Mouse (Mus musculus) lung, embryonic 14.5 days (tissue): ENCODE data around the gene Gbf1. TPM values are rescaled to one million over a fixed set of nuclear protein-coding genes. Genes with fewer than 3 reads are reported as not detected.
A peak's percentile ranks its signal among the peaks of the same experiment; 100 is the strongest.
"Not testable (repeated sequence)": the region's sequence is repeated elsewhere in the genome, so short reads cannot be mapped to it uniquely, and the experiment has no call there.

Experiments used
- ATAC-seq: fragments of 200-750 bp; cut with Nextera tagmentation; 2 replicates; pipeline ENCODE4 v1.8.0; 2017; ENCODE audit warnings: mild to moderate bottlenecking, moderate TSS enrichment, moderate library complexity; ENCODE audit not compliant: insufficient read depth
- DNase-seq: peaks from one replicate; pipeline ENCODE4 v3.0.0-alpha.2; 2015
- H3K27ac ChIP-seq: fragments of 300-500 bp; sonication (generic); 2 replicates; pipeline ENCODE4 v1.5.1; 2014; ENCODE audit warnings: low read depth, mild to moderate bottlenecking, moderate library complexity
- H3K27me3 ChIP-seq: fragments of 300-500 bp; sonication (generic); 2 replicates; pipeline ENCODE4 v1.6.1; 2014; ENCODE audit warnings: low read length, control low read depth; ENCODE audit not compliant: insufficient read depth
- H3K36me3 ChIP-seq: fragments of 300-500 bp; sonication (generic); 2 replicates; pipeline ENCODE4 v1.6.1; 2014; ENCODE audit warnings: control low read depth; ENCODE audit not compliant: insufficient read depth
- H3K4me1 ChIP-seq: fragments of 300-500 bp; sonication (generic); 2 replicates; pipeline ENCODE4 v1.6.1; 2014; ENCODE audit warnings: antibody characterized with exemption, control low read depth; ENCODE audit not compliant: insufficient read depth
- H3K4me2 ChIP-seq: fragments of 300-500 bp; sonication (generic); 2 replicates; pipeline ENCODE4 v1.6.1; 2014; ENCODE audit warnings: mild to moderate bottlenecking
- H3K4me3 ChIP-seq: fragments of 300-500 bp; sonication (generic); 2 replicates; pipeline ENCODE4 v1.5.1; 2014; ENCODE audit warnings: low read depth, low read length
- H3K9ac ChIP-seq: fragments of 300-500 bp; sonication (generic); 2 replicates; pipeline ENCODE4 v1.6.1; 2014
- H3K9me3 ChIP-seq: fragments of 300-500 bp; sonication (generic); 2 replicates; pipeline ENCODE4 v1.6.1; 2016; ENCODE audit warnings: low read depth, low read length, control low read depth
- CTCF ChIP-seq: IDR thresholded peaks from 2 replicates; pipeline ENCODE4 v1.5.1; 2016; ENCODE audit warnings: antibody characterized with exemption, low read depth
- WGBS: fragments of 180-500 bp; shearing (Covaris S2); extraction: QIAGEN DNeasy Blood & Tissue Kit; methylation state at CpG from one replicate; pipeline ENCODE4 v1.1.7; 2014; 5-methylcytosine and 5-hydroxymethylcytosine counted together
- polyA plus RNA-seq: library from polyadenylated mRNA; unstranded; fragments of >200 nt; fragmentation: Nextera tagmentation; extraction: Ambion mirVana; gene quantifications from 2 replicates; pipeline ENCODE4 v1.2.1, GENCODE M21; 2014

The Gbf1 gene
- polyA plus RNA-seq, 1 experiment from 2014 or later, result 66.4 TPM

- Histone ChIP-seq H3K4me1 (0 out of 2 replicates have a peak, but pooled peaks cover 8% of the 10 kb centered on the region), H3K4me3 (peak within 1 kb of the TSS; percentile 58), H3K4me2 (peak within 1 kb of the TSS; percentile 99), H3K36me3 (no peaks in the 10 kb centered on the region), H3K9ac (peak within 1 kb of the TSS; percentile 21), H3K9me3 (no peaks in the 10 kb centered on the region), H3K27me3 (peaks cover 71% of the 10 kb centered on the region), H3K27ac (no peak within 1 kb of the TSS)
- DNase-seq (peak; percentile 67), ATAC-seq (no peak)
- TF ChIP-seq CTCF, result no peak
- WGBS, result 2% methylated on average over 47 of the region's 47 CpGs
These were observed 4.6 kb upstream of the Gbf1 start, which contains the start of gene Pitx3 for GRCm38 (mm10) chr19:46147511-46148371. TSS of gene Pitx3 (minus strand) at chr19:46148326.

- H3K4me2 ChIP-seq, result peak overlapping the region; percentile 99
- H3K9ac ChIP-seq, result peak overlapping the region; percentile 21
- H3K4me3 ChIP-seq, result peak overlapping the region; percentile 58
- WGBS, result 0% methylated on average over 23 of the region's 27 CpGs
- DNase-seq (peak; percentile 96), ATAC-seq (peak; percentile 64)
- no peak for TF ChIP-seq CTCF
- H3K9me3 ChIP-seq, result no peaks in the 10 kb centered on the region
- peaks cover 9% of the 10 kb centered on the region; the same call in 1 of the 2 replicates for H3K4me1 ChIP-seq
- H3K27ac ChIP-seq, result no peak overlapping the region
- H3K36me3 ChIP-seq, result no peaks in the 10 kb centered on the region
- peaks cover 68% of the 10 kb centered on the region for H3K27me3 ChIP-seq
These were observed 3.9 kb upstream of the Gbf1 start for GRCm38 (mm10) chr19:46148372-46148760.

GRCm38 (mm10) chr19:46149091-46149490 lies 3.2 kb upstream of the Gbf1 start:
- DNase-seq, result no peak
- Histone ChIP-seq H3K27ac (no peak overlapping the region), H3K9ac (no peak overlapping the region), H3K4me3 (peak overlapping the region; percentile 58), H3K9me3 (no peaks in the 10 kb centered on the region), H3K27me3 (peaks cover 64% of the 10 kb centered on the region), H3K36me3 (no peaks in the 10 kb centered on the region), H3K4me1 (peaks cover 16% of the 10 kb centered on the region; the same call in 1 of the 2 replicates), H3K4me2 (peak overlapping the region; percentile 99)
- TF ChIP-seq CTCF, result no peak
- no peak for ATAC-seq
- 21% methylated on average over 12 of the region's 12 CpGs for WGBS

DNA sequence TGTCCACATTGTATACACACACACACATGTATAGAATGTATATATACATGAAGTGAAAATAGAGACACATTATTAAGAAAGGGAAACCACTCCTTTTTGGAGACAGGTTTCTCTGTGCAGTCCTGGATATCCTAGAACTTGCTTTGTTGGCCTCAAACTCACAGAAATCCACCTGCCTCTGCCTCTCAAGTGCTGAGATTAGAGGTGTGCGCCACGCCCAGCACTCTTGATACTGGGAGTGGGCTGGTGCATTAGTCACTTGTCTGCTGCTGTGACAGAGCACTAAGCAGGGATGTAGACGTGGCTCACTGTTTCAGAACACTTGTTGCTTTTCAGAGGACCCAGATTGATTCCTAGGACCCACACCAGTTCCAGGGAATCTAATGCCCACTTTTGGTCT lies 13.6 kb downstream of the Gbf1 start:
- no peak overlapping the region for H3K27ac ChIP-seq
- DNase-seq (no peak), ATAC-seq (no peak)
- H3K9me3 ChIP-seq, result no peaks in the 10 kb centered on the region
- no peak overlapping the region for H3K4me3 ChIP-seq
- peaks cover 33% of the 10 kb centered on the region for H3K36me3 ChIP-seq
- H3K4me1 ChIP-seq, result no peaks in the 10 kb centered on the region
- H3K27me3 ChIP-seq, result no peaks in the 10 kb centered on the region
- no peak overlapping the region for H3K4me2 ChIP-seq
- H3K9ac ChIP-seq, result no peak overlapping the region
- TF ChIP-seq CTCF, result no peak
- 87% methylated on average over 3 of the region's 3 CpGs for WGBS

GRCm38 (mm10) chr19:46167169-46167568 lies 14.9 kb downstream of the Gbf1 start:
- H3K36me3 ChIP-seq, result peaks cover 42% of the 10 kb centered on the region
- not testable (repeated sequence) for H3K4me2 ChIP-seq, H3K9ac ChIP-seq, DNase-seq, H3K27ac ChIP-seq, H3K9me3 ChIP-seq, H3K27me3 ChIP-seq, H3K4me1 ChIP-seq, H3K4me3 ChIP-seq, ATAC-seq
- WGBS, result 85% methylated on average over 1 of the region's 2 CpGs

DNA sequence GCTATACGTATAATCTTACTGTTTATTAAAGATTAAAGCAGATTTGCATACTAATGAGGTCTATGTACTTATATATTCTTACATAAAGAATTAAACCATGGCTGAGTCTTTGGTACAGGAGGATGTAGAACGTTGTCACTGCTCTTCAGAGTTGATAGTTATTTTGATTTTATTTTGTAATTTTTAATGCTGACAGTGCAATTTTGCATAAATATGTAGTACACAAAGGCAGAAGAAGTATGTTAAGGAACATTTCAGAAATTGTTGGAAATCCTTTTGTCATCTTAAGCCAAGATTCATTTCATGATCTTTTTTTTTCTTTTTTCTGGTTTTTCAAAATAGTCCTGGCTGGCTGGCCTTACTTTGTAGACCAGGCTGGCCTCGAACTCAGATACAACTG lies 17.1 kb downstream of the Gbf1 start:
- H3K27ac ChIP-seq, result no peak overlapping the region
- no peak overlapping the region for H3K4me3 ChIP-seq
- no peak for DNase-seq
- no peak overlapping the region for H3K9ac ChIP-seq
- peaks cover 39% of the 10 kb centered on the region for H3K36me3 ChIP-seq
- no peaks in the 10 kb centered on the region for H3K27me3 ChIP-seq
- no peak for ATAC-seq
- no peaks in the 10 kb centered on the region for H3K9me3 ChIP-seq
- no peak for TF ChIP-seq CTCF
- no peak overlapping the region for H3K4me2 ChIP-seq
- no peaks in the 10 kb centered on the region for H3K4me1 ChIP-seq
- WGBS, result 73% methylated on average over 3 of the region's 3 CpGs

- no peak overlapping the region for H3K4me3 ChIP-seq
- ATAC-seq (no peak), DNase-seq (no peak)
- H3K9ac ChIP-seq, result no peak overlapping the region
- no peaks in the 10 kb centered on the region for H3K4me1 ChIP-seq
- H3K27me3 ChIP-seq, result no peaks in the 10 kb centered on the region
- no peak overlapping the region for H3K27ac ChIP-seq
- H3K9me3 ChIP-seq, result no peaks in the 10 kb centered on the region
- H3K4me2 ChIP-seq, result no peak overlapping the region
- peaks cover 34% of the 10 kb centered on the region for H3K36me3 ChIP-seq
- 59% methylated on average over 1 of the region's 1 CpGs for WGBS
- no peak for TF ChIP-seq CTCF
These were observed 17.6 kb downstream of the Gbf1 start for GRCm38 (mm10) chr19:46169913-46170312.
